Mouse (Mus musculus) kidney, postnatal 10 days (tissue): ENCODE results near the gene Fzd7.

Source experiments
- DNase-seq: peaks from one replicate; pipeline ENCODE4 v3.0.0; 2021; ENCODE audit warnings: mixed read lengths

The Fzd7 gene

DNA sequence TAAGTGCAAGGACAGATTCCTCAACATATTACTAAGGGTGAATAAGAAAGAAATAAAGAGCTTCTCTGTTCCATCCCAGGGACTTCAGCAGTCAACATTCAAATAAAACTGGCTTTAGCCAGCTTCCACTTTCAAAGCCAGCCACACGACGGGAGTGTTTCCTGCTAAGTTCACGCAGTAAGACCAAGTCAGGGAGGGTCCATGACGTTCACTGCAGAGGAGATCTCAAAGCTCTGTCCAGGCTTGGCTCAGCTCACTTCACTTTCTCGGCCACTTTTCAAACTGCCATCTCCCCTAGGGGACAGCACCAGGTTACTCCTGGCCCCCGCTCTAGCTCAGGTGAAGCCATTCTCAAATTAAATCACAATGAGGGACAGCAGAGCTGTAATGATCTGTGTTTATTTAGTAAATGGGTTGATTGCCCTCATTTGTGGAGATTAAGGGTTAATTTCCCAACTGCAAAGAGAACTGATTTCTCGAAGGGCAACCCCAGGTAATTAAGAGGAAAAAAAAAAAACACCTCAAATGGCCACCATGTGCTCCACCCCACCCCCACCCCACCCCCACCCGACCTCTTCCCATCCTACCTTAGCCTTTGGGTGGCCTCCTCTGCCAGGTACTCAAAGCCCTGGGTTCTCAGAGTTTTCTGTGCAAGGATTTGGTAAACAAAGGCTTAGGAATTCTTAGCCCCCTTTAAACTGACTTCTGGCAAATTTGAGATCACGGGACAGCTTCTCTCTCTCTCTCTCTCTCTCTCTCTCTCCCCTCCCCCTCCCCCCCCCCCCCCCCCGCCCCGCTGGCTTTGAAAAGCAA, 9.7 kb upstream of the Fzd7 start:
- DNase-seq = peak; percentile 37

DNA sequence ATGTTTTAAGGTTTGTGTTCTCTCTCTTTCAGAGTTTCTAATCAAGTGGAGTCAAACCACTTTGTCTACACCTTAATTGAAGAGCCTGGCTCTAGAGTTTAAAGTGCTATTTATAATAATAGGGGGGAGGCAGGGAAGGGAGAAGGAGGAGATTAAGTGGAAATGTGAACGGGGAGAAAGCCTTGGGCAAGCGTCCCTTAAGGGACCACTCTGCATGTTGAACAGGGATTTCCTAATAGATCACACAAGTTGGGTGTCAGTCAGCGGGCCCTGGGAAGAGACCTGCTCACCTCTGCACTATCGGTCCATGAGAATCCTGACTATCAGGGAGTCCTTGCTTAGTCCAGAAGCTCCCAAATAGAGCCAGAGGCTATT, 9.1 kb upstream of the Fzd7 start:
- no peak for DNase-seq

DNA sequence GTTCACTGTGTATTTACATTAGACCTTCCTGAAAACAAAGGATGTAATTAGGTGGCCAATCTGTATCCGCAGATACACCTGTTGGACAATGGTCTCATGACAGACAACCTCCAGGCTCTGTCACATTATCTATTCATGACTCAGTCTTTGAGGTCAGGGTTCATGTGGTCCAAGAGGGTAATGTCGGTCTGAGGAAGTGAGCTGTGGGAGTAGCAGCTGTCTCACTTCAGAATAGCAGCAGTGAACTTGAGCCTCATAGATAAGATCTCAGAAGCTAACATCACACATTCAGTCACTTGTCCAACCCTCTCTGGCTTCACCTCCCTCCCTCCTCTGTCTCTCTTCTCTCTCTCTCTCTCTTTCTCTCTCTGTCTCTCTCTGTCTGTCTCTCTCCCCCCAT, 6.6 kb upstream of the Fzd7 start:
- no peak for DNase-seq

DNA sequence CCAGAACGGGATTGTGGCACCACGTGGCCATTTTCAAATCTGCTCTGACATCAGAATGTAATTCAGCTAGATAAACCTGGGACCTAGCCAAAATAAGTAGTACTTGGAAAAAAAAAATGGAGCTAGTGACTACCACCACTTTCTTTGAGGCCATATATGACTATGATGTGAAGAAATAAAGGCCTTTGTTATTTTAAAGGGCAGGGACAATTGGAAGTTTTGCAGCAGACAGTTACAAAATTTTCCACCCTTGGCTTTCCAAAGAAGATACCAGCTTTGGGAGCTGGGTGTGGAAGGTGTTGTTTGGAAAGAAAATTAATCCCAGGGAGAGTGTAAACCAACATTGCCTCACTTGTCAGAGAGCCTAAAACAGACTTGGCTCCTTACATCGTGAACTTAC, 3.3 kb upstream of the Fzd7 start:
- DNase-seq = no peak

DNA sequence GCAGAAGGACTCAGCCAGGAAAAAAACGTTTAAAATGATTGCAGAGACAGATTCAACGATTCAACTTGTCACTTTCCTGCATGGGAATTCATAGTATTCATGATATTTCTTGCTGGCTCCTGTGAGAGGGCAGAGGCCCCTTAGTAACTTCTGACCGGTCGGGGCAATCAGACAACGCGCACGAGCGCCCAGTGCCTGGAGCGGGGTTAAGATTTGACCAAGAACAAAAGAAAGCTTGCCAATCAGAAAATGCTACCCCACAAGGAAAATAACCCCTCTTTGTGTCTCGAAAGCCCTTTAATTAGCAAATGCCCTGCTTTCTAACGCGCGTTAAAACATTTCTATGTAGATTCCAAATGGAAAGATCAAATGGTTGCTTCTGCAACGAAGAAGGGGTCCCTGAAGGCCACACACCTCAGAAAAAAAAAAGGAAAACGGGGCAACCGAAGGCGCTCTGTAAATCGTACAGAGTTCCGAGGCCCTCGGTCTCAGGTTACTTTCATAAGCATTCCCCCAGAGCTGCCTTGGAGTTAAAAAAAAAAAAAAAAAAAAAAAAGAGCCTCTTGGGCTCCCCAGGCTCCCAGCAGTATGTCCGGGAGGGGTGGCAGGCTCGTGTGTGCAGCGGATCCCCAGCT, 1.3 kb upstream of the Fzd7 start:
- peak; percentile 38 for DNase-seq

DNA sequence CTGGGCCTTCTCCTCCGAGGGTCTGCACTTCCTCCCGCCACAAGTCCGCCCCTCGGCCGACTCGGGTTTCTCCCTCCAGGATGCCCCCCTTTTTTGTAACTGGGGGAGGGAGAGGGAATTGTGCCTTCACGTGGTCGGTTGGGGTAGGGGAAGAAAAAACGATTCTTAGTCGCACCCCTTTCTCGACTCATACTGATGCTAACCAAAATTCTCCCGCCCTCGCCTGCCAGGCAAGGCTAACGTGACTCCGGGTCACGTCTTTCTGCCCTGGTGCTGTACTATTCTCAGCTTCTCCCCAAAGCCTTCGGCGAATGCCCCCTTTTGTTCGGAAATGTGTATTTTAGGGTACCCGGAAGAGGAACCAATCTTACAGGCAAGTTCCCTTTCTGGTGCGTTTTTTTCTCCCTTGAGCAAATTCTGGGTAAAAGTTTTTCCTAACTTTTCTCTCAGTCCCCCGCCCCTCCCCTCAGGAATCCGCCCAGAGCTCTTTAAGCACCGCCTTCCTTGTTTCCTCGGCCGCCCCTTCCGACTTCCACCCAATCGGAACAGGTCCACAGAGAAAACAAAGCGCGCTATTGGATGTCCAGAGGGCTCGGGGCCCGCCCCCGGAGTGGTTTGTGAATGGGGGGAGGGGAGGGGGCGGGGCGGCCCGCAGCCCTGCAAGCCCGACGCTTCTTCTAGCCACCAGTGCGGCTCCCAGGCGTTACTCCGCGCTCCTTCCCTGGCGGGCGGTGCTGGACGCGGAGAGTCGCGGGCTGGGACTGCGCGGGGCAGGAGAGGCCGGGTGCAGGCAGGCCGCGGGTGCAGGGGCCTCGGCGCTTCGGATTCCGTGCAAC, 550 bp upstream of the Fzd7 start:
- peak; percentile 96 for DNase-seq

DNA sequence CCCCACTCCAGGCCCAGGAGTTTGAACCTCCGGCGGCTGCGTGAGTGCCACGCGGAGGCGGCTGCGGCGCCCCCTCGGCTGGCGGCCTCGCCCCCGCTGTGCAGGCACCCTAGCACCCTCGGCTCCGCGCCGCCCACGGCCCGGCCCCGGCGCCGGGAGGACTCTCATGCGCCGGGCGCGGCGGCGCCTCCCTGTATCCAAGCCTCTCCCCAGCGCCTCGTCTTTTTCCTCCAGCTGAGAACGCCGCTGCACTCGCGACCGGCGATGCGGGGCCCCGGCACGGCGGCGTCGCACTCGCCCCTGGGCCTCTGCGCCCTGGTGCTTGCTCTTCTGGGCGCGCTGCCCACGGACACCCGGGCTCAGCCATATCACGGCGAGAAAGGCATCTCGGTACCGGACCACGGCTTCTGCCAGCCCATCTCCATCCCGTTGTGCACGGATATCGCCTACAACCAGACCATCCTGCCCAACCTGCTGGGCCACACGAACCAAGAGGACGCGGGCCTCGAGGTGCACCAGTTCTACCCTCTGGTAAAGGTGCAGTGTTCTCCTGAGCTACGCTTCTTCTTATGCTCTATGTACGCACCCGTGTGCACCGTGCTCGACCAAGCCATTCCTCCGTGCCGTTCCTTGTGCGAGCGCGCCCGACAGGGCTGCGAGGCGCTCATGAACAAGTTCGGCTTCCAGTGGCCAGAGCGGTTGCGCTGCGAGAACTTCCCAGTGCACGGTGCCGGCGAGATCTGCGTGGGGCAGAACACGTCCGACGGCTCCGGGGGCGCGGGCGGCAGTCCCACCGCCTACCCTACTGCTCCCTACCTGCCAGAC, 684 bp downstream of the Fzd7 start:
- peak; percentile 59 for DNase-seq

DNA sequence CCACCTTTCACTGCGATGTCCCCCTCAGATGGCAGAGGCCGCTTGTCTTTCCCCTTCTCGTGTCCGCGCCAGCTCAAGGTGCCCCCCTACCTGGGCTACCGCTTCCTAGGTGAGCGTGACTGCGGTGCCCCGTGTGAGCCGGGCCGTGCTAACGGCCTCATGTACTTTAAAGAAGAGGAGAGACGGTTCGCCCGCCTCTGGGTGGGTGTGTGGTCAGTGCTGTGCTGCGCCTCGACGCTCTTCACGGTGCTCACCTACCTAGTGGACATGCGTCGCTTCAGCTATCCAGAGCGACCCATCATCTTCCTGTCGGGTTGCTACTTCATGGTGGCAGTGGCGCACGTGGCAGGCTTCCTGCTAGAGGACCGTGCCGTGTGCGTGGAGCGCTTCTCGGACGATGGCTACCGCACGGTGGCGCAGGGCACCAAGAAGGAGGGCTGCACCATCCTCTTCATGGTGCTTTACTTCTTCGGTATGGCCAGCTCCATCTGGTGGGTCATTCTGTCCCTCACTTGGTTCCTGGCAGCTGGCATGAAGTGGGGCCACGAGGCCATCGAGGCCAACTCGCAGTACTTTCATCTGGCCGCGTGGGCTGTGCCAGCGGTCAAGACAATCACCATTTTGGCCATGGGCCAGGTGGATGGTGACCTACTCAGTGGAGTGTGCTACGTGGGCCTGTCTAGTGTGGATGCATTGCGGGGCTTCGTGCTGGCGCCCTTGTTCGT, 1.5 kb downstream of the Fzd7 start:
- DNase-seq = peak; percentile 89

DNA sequence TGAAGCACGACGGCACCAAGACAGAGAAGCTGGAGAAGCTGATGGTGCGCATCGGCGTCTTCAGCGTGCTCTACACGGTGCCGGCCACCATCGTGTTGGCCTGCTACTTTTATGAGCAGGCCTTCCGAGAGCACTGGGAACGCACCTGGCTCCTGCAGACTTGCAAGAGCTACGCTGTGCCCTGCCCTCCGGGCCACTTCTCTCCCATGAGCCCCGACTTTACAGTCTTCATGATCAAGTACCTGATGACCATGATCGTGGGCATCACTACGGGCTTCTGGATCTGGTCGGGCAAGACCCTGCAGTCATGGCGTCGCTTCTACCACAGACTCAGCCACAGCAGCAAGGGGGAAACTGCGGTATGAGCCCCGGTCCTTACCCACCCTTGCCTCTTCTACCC, 2.1 kb downstream of the Fzd7 start:
- no peak for DNase-seq

DNA sequence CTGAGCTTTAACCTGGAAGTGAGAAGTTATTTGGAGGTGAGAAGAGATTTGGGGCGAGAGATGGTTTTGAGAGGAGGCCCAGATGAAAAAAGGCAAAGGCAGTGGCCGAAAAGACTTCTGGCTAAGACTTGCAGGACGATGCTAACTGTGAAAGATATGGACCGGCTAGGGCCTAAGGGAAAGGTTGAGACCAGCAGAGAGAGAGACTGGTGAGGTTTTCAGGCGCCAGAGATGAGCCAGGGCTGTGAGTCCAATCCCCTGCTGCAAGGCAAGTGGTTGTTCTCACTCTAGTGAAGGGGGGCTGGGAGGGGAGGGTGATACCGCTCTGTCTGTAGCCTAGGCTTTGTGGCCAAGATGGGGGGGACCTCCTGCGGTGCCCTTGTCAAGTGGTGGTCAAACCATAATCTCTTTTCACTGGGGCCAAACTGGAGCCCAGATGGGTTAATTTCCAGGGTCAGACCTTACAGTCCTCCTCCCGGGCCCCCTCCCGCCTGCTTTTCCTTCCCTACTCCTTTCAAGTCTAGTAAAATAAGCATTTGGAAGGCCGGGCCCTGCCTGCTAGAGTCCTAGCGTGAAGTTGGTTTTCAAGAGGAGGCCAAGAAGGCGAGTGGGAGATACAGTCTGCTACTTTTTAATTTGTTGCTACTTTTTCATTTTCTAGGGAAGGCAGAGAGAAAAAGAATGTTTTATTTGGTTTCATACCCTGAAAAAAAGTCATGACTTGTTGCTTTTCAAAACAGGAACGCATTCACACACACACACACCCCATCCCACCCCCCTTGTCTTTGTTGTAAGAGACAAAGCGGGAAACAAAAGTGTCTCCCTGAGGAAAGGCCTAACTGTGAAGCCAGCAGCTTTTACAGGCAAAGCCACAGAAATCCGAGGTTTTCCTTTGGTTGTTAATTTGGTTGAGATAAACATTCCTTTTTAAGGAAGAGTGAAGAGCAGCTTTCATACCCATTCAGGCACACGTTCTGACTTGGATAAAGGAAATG, 2.9 kb downstream of the Fzd7 start:
- DNase-seq = peak; percentile 57

DNA sequence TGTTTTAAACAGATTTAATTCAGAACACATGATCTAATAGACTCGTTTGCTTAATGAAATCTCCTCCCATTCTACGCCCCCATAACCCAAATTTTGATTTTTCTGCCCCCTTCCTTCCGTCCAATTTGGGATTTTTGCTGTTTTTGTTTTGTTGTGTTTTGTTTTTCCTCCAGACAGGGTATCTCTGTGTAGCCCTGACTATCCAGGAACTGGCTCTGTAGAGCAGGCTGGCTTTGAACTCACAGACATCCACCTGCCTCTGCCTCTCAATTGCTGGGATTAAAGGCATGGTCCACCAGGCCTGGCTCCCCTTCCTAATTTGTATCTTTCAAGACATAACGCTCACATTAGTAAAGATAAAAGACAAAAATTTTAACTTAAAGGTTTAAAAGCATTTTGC, 3.6 kb downstream of the Fzd7 start:
- no peak for DNase-seq

DNA sequence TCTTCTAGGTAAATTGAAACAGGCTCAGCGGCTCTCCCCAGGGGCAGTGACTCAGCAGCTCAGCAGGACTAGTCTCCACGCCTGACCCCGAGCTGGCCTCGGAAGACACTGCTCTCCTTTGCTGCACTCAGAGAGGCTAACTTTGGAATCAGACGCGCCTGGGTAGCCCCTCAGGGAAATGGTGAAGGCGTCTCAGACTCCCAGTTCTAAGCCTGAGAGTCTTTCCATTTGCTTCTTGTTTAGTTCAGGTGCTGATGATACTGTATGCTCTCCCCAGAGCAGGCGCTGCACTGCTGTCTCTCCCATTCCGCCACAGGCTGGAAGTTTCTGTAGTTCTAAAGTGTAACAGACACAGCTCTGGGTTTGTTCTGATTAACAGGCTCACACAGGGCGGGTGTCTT, 5.4 kb downstream of the Fzd7 start:
- peak; percentile 53 for DNase-seq

DNA sequence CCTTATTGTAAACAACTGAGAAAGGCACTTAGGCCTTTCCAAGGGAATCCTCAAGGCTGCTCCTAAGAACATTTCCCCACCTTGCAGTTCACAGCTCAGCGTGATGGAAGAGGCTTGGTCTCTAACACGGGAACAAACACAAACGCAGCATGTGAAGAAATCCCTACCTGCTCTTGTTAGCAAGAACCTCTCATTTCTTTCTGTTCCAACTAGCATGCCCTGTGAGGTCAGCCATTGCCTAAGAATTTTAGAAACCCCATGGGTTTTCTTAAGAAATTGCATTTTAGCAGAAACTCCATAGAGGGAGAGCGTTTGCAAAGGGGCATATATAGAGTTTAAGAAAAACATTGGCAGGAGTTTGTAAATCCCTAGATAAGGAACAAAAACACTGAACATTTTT, 6.3 kb downstream of the Fzd7 start:
- DNase-seq = no peak

DNA sequence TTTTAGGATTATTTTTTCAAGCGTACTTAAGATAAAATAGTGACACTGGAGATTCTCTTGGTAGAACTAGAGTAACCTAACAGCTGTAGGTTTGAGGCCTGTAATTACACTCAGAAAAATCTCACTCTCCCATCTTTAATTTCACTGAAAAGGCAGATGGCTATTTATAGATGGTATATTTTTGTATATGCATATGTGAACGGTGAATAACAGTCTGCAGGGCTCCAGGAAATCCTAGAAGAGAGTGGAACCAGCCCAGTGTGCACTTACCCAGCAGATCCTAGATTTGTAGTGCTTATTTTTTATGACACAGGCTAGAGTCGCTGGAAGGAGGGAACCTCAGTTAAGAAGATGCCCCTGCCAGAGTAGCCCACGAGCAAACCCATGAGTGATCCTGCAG, 6.8 kb downstream of the Fzd7 start:
- no peak for DNase-seq

DNA sequence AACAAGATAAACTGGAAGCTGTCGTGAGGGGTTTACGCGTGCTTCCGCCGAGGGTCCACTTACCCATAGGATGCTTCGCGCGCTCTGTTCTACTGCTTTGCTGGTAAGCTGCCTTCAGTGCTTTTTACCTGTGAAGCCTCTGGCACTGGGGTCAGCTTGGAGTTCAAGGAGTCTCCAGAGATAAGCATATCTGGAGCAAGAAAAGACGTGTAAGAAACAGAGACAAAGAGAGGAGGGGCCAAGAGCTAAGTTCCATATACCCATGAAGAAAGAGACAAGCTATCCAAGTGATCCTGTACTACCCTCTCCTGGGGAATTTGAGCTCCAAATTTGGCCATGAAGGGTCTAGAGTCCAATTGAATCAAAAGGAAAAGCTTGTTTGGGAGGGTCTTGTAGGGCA, 9.3 kb downstream of the Fzd7 start:
- DNase-seq = no peak

DNA sequence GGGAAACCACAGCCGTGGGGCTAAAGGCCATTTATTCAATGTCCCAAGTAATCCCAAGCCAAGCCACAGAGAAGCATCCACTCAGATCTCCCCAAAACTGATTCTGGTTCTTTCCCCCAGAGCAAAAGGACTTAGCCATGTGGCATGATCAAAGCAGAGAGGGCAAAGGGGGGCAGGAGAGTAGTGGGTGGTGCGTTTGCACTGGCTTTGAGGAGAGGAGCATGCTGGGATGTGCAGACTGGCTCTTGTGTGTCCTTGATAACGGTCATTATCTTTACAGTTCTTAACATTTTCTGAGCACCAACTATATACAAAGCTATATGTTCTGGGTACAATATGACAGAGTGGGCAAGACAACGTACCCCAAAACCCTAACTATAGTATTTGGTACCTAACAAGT, 10.2 kb downstream of the Fzd7 start:
- DNase-seq = no peak

DNA sequence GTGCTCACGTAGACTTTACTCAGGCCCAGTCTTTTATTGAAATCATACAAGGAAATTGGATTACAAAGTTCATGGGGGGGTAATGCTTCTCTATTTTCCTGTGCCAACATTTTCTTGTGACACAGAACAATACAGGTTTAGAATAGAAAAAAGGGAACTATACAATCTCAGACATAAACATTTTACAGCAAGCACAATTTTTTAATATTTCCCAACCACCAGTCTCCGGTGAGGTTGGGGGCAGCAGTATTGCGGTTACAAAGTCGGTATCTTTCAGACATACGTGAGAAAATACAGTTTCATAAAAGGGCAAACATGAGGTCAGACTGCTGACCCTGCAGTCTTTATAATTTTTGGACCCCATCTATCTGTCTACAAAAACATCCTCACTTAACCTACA, 13.7 kb downstream of the Fzd7 start:
- no peak for DNase-seq

DNA sequence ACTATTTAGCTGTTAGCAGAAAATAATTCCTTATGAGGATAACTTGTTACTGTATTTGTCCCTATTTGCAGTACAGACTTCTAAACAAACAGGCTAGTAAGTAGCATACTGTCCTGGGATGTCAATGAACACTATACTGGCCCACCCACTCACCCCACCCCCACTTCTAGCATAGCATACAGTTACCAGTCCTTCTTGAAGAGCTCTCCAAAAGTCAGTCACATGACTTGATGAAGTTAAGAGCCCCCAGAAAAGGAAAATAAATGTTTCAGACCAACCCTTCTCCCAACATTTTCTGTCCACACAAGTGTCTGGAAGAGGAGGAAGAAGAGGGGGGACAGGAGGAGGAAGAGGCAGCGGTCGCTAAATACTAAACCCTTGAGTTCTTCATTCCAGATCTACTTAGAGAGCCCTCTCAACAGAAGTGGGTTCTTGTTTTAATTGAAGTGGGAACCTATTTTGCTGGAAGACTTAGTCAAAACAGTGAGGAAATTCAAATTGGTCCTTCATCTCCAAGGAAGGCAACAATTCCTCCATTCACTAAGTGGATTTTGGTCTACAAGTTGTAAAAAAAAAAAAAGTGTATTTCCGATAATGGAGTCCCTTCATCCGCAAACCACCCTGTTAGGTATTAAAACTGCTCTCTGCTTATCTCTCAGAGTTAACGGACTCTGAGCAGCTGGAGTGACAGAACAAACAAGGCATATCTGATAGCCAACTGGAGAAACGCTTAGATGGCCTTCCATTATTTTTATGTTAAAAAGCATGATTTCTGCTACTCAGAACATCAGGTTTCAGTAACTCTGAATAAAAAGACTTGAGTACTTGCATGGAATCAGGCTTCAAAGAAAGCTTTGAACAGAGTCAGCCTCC, 15.8 kb downstream of the Fzd7 start:
- DNase-seq = no peak

DNA sequence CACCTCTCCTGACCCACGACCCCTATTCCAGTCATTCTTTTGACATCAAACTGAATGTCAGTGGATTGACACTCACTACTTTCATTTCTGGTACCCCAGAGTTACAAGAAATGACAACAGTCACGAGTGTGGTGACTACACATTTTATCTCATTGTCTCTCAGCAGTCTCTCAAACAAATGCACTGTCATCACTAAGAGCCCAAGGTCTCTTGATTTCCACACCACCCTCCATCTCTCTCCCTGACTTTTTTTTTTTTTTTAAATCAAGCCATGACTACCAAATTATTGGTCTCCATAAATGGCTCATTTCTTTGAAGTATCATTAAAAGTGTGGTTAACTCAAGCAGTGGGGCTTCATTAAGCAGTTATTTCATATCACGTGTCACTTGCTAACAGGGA, 17.1 kb downstream of the Fzd7 start:
- DNase-seq = no peak

DNA sequence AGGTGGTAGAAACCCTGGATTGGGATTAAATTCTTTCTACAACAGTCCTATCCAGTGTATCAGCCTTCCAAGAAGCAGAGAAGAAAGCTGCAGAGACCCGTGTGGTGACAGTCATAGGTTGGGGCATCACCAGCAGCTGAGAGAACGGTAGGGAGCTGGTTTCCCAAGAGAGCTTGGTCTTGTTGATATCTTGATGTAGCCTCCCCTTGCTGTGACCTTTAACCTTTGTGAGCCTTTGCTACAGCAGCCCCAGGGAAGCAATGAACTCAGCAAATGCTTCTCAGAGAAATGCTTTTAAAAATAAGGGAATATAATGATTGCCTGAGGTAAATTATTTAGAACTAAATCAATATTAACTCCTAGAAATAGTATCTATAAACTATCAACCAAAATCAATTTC, 20.1 kb downstream of the Fzd7 start:
- DNase-seq = no peak
